Mouse (Mus musculus): Measurements from ENCODE around the gene Nckap1. TPM values are rescaled to one million over a fixed set of nuclear protein-coding genes. Genes with fewer than 3 reads are reported as not detected.

Nckap1 gene
- 14.7 and 18.2 TPM in 2 replicates for polyA plus RNA-seq (2015; fragmentation: Nextera tagmentation; extraction: Ambion mirVana)

GRCm38 (mm10) chr2:80581043-80581711, at the start of gene Nckap1:
TSS of gene Nckap1 (minus strand) at chr2:80581380.
- peak within 1 kb of the TSS; percentile 86 for H3K4me2 ChIP-seq
- WGBS (ENCODE audit: insufficient replicate concordance) = under 1% methylated on average over 79 of the region's 88 CpGs
- H3K9ac ChIP-seq = peak within 1 kb of the TSS; percentile 93
- peaks cover 21% of the 10 kb centered on the region for H3K4me1 ChIP-seq (replicated peaks)
- peak within 1 kb of the TSS; percentile 86 for H3K4me3 ChIP-seq (replicated peaks)
- H3K27ac ChIP-seq = peak within 1 kb of the TSS; percentile 92
- DNase-seq = peak; percentile 83
- H3K27me3 ChIP-seq = peaks cover 27% of the 10 kb centered on the region
- peak; percentile 90 for ATAC-seq (ENCODE audit: low read depth)
- H3K36me3 ChIP-seq = no peaks in the 10 kb centered on the region
- H3K9me3 ChIP-seq (replicated peaks) = no peaks in the 10 kb centered on the region

GRCm38 (mm10) chr2:80624523-80624922, 43.3 kb upstream of the Nckap1 start:
- H3K27ac ChIP-seq = no peak overlapping the region
- H3K9ac ChIP-seq = no peak overlapping the region
- H3K4me2 ChIP-seq = no peak overlapping the region
- H3K4me1 ChIP-seq (replicated peaks) = no peaks in the 10 kb centered on the region
- no peak for DNase-seq
- ATAC-seq (ENCODE audit: low read depth) = no peak
- no peaks in the 10 kb centered on the region for H3K9me3 ChIP-seq (replicated peaks)
- H3K4me3 ChIP-seq (replicated peaks) = no peak overlapping the region
- 76% methylated on average over 4 of the region's 4 CpGs for WGBS (ENCODE audit: insufficient replicate concordance)
- peaks cover 5% of the 10 kb centered on the region for H3K36me3 ChIP-seq
- no peaks in the 10 kb centered on the region for H3K27me3 ChIP-seq

GRCm38 (mm10) chr2:80621921-80622320, 40.7 kb upstream of the Nckap1 start:
- Histone ChIP-seq H3K27me3 (no peaks in the 10 kb centered on the region), H3K4me1 (replicated peaks) (peaks cover 11% of the 10 kb centered on the region), H3K9me3 (replicated peaks) (no peaks in the 10 kb centered on the region), H3K4me2 (no peak overlapping the region), H3K4me3 (replicated peaks) (no peak overlapping the region), H3K36me3 (peaks cover 5% of the 10 kb centered on the region), H3K9ac (no peak overlapping the region), H3K27ac (no peak overlapping the region)
- ATAC-seq (ENCODE audit: low read depth) = no peak
- WGBS (ENCODE audit: insufficient replicate concordance) = 82% methylated on average over 3 of the region's 3 CpGs
- no peak for DNase-seq

GRCm38 (mm10) chr2:80618991-80619390, 37.8 kb upstream of the Nckap1 start:
- ATAC-seq (ENCODE audit: low read depth) = no peak
- Histone ChIP-seq H3K4me3 (replicated peaks) (no peak overlapping the region), H3K4me2 (no peak overlapping the region), H3K36me3 (no peaks in the 10 kb centered on the region), H3K27ac (no peak overlapping the region), H3K4me1 (replicated peaks) (peaks cover 11% of the 10 kb centered on the region), H3K9ac (no peak overlapping the region), H3K27me3 (no peaks in the 10 kb centered on the region), H3K9me3 (replicated peaks) (no peaks in the 10 kb centered on the region)
- WGBS (ENCODE audit: insufficient replicate concordance) = 72% methylated on average over 3 of the region's 3 CpGs
- no peak for DNase-seq

GRCm38 (mm10) chr2:80616854-80617737, 35.9 kb upstream of the Nckap1 start, which contains the start of the genes Dusp19 and Nup35:
TSS of gene Dusp19 (plus strand) at chr2:80617045.
TSS of gene Nup35 (plus strand) at chr2:80617236.
- Histone ChIP-seq H3K4me3 (replicated peaks) (peak within 1 kb of the TSS; percentile 69), H3K36me3 (no peaks in the 10 kb centered on the region), H3K9ac (peak within 1 kb of the TSS; percentile 76), H3K4me2 (peak within 1 kb of the TSS; percentile 81), H3K9me3 (replicated peaks) (no peaks in the 10 kb centered on the region), H3K27me3 (no peaks in the 10 kb centered on the region), H3K4me1 (replicated peaks) (peaks cover 11% of the 10 kb centered on the region), H3K27ac (peak within 1 kb of the TSS; percentile 59; the same call in 1 of the 2 replicates)
- peak; percentile 86 for DNase-seq
- peak; percentile 100 for ATAC-seq (ENCODE audit: low read depth)
- WGBS (ENCODE audit: insufficient replicate concordance) = 1% methylated on average over 21 of the region's 21 CpGs

GRCm38 (mm10) chr2:80612796-80613195, 31.6 kb upstream of the Nckap1 start:
- H3K9me3 ChIP-seq (replicated peaks) = no peaks in the 10 kb centered on the region
- H3K27me3 ChIP-seq = no peaks in the 10 kb centered on the region
- DNase-seq (no peak), ATAC-seq (ENCODE audit: low read depth) (no peak)
- no peak overlapping the region for H3K9ac ChIP-seq
- H3K27ac ChIP-seq = no peak overlapping the region
- no peaks in the 10 kb centered on the region for H3K36me3 ChIP-seq
- WGBS (ENCODE audit: insufficient replicate concordance) = 73% methylated on average over 2 of the region's 2 CpGs
- peaks cover 4% of the 10 kb centered on the region for H3K4me1 ChIP-seq (replicated peaks)
- H3K4me3 ChIP-seq (replicated peaks) = no peak overlapping the region
- H3K4me2 ChIP-seq = no peak overlapping the region

GRCm38 (mm10) chr2:80612286-80612685, 31.1 kb upstream of the Nckap1 start:
- WGBS (ENCODE audit: insufficient replicate concordance) = 45% methylated on average over 1 of the region's 1 CpGs
- H3K4me3 ChIP-seq (replicated peaks) = no peak overlapping the region
- no peak overlapping the region for H3K9ac ChIP-seq
- ATAC-seq (ENCODE audit: low read depth) = no peak
- no peaks in the 10 kb centered on the region for H3K4me1 ChIP-seq (replicated peaks)
- H3K27ac ChIP-seq = no peak overlapping the region
- no peaks in the 10 kb centered on the region for H3K27me3 ChIP-seq
- DNase-seq = no peak
- no peaks in the 10 kb centered on the region for H3K36me3 ChIP-seq
- no peak overlapping the region for H3K4me2 ChIP-seq
- H3K9me3 ChIP-seq (replicated peaks) = no peaks in the 10 kb centered on the region

GRCm38 (mm10) chr2:80603771-80604426, 22.7 kb upstream of the Nckap1 start:
- no peak overlapping the region for H3K9ac ChIP-seq
- no peak for DNase-seq
- H3K4me1 ChIP-seq (replicated peaks) = no peaks in the 10 kb centered on the region
- no peaks in the 10 kb centered on the region for H3K9me3 ChIP-seq (replicated peaks)
- 90% methylated on average over 19 of the region's 19 CpGs for WGBS (ENCODE audit: insufficient replicate concordance)
- ATAC-seq (ENCODE audit: low read depth) = no peak
- no peak overlapping the region for H3K4me3 ChIP-seq (replicated peaks)
- H3K36me3 ChIP-seq = no peaks in the 10 kb centered on the region
- no peaks in the 10 kb centered on the region for H3K27me3 ChIP-seq
- H3K27ac ChIP-seq = no peak overlapping the region
- no peak overlapping the region for H3K4me2 ChIP-seq

GRCm38 (mm10) chr2:80602756-80603155, 21.6 kb upstream of the Nckap1 start:
- H3K9ac ChIP-seq = no peak overlapping the region
- no peak overlapping the region for H3K4me3 ChIP-seq (replicated peaks)
- H3K27me3 ChIP-seq = no peaks in the 10 kb centered on the region
- ATAC-seq (ENCODE audit: low read depth) = no peak
- no peaks in the 10 kb centered on the region for H3K9me3 ChIP-seq (replicated peaks)
- WGBS (ENCODE audit: insufficient replicate concordance) = 79% methylated on average over 13 of the region's 13 CpGs
- no peak overlapping the region for H3K27ac ChIP-seq
- no peak overlapping the region for H3K4me2 ChIP-seq
- H3K36me3 ChIP-seq = no peaks in the 10 kb centered on the region
- DNase-seq = no peak
- no peaks in the 10 kb centered on the region for H3K4me1 ChIP-seq (replicated peaks)

- H3K9ac ChIP-seq = no peak overlapping the region
- no peaks in the 10 kb centered on the region for H3K9me3 ChIP-seq (replicated peaks)
- H3K4me1 ChIP-seq (replicated peaks) = no peaks in the 10 kb centered on the region
- H3K4me2 ChIP-seq = no peak overlapping the region
- H3K36me3 ChIP-seq = no peaks in the 10 kb centered on the region
- H3K27me3 ChIP-seq = no peaks in the 10 kb centered on the region
- no peak overlapping the region for H3K4me3 ChIP-seq (replicated peaks)
- H3K27ac ChIP-seq = no peak overlapping the region
- DNase-seq = no peak
- ATAC-seq (ENCODE audit: low read depth) = no peak
Observed at GRCm38 (mm10) chr2:80600611-80601010, 19.4 kb upstream of the Nckap1 start.

- Histone ChIP-seq H3K9ac (no peak overlapping the region), H3K4me1 (replicated peaks) (no peaks in the 10 kb centered on the region), H3K9me3 (replicated peaks) (no peaks in the 10 kb centered on the region), H3K27ac (no peak overlapping the region), H3K4me2 (no peak overlapping the region), H3K36me3 (no peaks in the 10 kb centered on the region), H3K4me3 (replicated peaks) (no peak overlapping the region), H3K27me3 (no peaks in the 10 kb centered on the region)
- no peak for DNase-seq
- no peak for ATAC-seq (ENCODE audit: low read depth)
- 70% methylated on average over 3 of the region's 3 CpGs for WGBS (ENCODE audit: insufficient replicate concordance)
Observed at GRCm38 (mm10) chr2:80599850-80600249, 18.7 kb upstream of the Nckap1 start.

All from liver, embryonic 13.5 days (tissue).